Mouse (Mus musculus): ENCODE results near the gene Ppara. TPM values are rescaled to one million over a fixed set of nuclear protein-coding genes. Genes with fewer than 3 reads are reported as not detected.

The Ppara gene
- total RNA-seq, 1 experiment from 2014 or later: 84.9 TPM

DNA sequence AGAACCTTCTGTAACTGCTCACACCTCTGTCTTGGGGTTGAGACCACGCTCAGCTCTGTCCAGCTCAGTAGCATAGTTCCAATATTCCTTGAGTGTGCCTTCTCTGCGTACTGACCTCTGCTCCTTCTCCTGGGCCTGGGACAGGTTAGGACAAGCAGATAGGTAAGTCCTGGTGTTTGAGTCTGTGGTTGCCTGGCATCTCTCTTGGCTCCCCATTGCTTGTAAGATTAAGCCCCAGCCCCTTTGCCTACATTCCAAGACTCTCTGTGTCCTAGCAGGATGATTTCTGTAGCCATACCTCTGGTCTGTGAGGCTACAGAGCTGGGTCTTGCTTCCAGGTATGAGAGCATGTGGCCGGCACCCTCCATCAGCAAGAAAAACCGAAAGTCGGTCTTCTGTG is 6.6 kb upstream of the Ppara start:
- DNase-seq: no peak

GRCm38 (mm10) chr15:85729256-85729655 is 5.5 kb upstream of the Ppara start:
- DNase-seq: no peak

- no peak for DNase-seq
Measured at GRCm38 (mm10) chr15:85730027-85730426, 4.8 kb upstream of the Ppara start.

DNA sequence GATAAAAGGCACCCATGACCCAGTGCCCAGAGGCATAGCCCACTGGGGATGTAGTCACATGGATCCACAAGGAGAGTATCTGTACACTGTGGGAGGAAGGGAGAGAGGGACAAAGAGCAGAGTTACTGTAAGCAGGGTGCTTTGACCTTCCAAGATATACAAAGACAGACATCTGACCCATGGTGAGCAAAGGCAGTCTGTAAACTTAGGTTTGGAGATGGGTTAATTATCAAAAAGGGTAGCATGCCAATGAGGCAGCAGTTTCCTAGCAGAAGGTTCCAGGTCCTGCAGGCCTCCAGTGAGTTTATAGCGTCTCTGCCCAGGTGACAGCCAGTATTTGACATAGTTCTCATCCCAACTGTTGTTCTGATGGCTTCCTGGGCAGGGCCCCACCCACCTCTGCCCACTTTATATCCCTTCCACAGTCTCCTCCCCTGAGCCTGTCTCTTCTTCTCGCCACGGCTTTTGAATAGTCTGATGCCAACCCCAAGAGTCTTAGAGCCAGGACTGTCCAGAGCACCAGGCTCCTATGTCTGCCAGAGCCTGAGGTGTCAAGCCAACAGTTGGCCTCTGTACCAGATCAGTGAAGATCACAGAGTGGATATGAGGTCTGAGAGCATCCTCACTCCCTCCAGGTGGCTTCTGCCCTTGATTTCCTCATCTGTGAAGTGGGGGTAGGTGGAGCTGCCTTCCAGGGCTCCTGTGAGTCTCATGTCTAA is 2.7 kb upstream of the Ppara start:
- no peak for DNase-seq

GRCm38 (mm10) chr15:85732604-85732968 is 2.2 kb upstream of the Ppara start:
- no peak for DNase-seq

GRCm38 (mm10) chr15:85733686-85734085 is 1.1 kb upstream of the Ppara start:
- DNase-seq: no peak

DNA sequence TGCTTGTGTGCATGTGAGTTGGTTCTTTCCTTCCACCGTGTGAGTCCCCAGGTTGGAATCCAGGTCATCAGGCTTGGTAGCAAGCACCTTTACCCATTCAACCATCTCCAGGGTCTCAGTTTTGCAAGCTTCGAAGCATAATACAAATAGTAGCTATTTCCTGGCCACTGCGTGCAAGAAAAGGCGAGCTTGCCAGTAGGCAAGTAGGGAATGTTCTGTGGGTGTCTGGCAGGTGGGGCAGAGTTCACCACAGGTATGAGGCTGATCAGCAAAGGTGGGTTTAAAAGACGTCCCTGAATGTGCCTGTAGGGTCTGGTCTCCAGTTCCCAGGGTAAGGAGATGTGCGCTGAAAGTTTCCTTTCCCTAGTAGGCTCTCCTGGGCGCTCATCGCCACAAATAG is 635 bp upstream of the Ppara start:
- DNase-seq: no peak

- DNase-seq: peak; percentile 99
Measured at GRCm38 (mm10) chr15:85735063-85735835, 466 bp downstream of the Ppara start.

GRCm38 (mm10) chr15:85735836-85736190 is 1.0 kb downstream of the Ppara start:
- no peak for DNase-seq

GRCm38 (mm10) chr15:85736506-85736905 is 1.7 kb downstream of the Ppara start:
- DNase-seq: peak; percentile 48

- DNase-seq: no peak
Measured at GRCm38 (mm10) chr15:85738416-85738815, 3.6 kb downstream of the Ppara start.

GRCm38 (mm10) chr15:85738939-85739338 is 4.2 kb downstream of the Ppara start:
- no peak for DNase-seq

- DNase-seq: no peak
Measured at GRCm38 (mm10) chr15:85742608-85743007, 7.8 kb downstream of the Ppara start.

DNA sequence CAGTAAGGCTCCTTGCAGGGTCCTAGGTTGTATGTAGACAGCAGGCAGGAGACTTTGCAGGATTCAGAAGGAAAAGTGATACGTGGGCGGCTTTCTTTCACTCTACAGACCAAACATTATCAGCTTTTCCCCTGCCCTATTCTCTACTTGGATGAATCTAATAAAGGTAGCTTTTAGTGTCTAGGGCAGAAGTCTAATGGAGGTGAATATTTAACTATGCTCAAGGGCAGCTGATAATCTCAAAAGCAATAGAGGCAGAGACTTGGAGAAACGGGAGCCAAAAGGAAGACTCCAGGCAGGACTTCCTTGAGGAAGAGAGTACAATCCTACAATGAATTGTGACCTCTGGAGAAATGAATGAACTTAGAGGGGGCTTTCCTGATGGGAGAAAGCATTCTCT is 9.2 kb downstream of the Ppara start:
- no peak for DNase-seq

DNA sequence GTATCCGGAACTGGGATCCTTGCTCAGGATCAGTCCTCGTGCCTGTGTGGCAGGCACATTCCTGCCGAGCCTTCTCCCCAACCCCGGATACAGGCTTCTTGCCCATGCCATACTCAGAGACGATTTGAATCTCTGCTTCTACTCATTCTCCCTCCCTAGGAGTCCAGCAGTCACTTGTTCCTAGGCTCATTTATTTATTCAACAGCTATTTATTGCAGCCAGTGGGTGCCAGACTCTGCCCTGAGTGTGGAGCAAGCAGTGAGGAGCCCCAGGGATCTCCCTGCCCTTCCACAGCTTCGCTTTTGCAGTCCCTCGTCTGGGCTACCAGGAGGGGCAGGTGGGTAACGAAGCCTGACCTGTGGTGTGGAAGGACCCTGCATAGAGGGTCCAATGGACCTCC is 11.4 kb downstream of the Ppara start:
- no peak for DNase-seq

DNA sequence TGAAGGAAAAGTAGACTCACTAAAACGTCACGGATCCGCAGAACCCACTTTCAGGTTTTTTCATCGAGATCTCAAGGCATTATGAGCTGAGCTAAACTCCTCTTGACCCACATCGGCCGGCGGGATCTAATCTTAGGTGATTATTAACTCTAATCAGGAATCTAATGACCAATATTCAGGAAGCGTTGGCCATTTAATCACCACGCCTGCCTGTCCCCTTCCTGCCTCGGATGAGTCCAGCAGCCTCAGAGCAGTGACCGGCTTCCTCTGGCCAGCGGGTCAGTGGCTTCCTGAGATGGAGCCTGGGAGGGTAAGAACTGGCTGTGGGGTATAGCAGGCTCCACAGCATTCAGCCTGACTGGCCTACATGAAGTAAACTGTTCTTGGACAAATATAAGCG is 11.9 kb downstream of the Ppara start:
- DNase-seq: no peak

DNA sequence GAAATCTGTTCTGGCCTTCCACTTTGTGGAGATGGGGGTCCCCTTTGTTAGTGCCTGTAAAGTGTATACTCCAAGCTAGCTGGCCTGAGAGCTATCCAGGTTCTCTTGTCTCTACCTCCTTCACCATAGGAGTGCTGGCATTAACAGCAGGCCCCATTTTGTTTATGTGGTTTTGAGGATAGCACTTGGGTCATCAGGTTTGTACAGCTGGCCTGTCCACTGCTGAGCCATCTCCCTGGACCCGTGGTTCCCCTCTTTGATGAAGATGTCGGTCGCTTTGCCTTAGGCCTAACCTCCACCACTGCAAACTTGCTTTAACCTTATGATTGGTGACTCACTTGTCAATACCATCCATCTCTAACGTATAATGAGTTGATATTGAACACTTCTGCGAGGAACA is 13.2 kb downstream of the Ppara start:
- DNase-seq: no peak

DNA sequence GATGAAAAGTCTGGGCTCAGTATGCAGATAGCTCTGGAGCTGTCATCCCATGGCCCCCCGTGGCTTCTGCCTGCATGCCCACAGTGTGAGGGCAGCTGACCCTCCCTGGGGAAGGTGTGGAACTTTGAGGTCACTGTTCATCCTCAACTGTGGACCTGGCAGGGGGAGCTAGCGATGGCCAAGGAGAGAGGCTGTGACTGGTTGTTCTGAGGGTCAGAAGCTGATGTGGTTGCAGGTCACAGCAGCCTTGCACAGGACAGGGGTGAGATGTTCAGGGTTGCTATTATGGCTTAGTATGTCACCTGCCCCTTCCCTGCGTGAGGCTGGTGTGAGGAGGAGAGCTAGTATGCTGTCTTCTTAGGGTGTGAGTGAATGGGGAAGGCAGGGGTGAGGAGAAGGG is 13.7 kb downstream of the Ppara start:
- no peak for DNase-seq

DNA sequence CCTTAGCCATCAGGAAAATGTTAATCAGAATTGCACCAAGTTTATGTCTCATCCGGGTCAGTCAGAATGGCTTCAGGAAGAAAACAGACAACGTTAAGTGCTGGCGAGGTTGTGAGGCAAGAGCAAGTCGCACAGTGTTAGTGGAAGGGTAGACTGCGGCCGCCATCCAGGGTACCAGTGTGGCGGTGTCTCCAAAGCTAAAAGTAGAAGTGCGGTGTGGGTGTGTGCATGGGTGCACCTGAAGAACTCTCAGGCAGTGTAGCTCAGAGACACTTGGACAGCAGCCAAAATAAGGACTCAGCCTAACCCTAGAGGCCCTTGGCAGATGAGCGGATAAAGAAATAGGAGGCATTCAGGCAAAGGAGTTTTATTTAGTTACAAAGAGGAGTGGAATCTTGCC is 14.4 kb downstream of the Ppara start:
- DNase-seq: no peak

GRCm38 (mm10) chr15:85750115-85750514 is 15.3 kb downstream of the Ppara start:
- DNase-seq: no peak

GRCm38 (mm10) chr15:85752655-85753054 is 17.9 kb downstream of the Ppara start:
- DNase-seq: no peak

DNA sequence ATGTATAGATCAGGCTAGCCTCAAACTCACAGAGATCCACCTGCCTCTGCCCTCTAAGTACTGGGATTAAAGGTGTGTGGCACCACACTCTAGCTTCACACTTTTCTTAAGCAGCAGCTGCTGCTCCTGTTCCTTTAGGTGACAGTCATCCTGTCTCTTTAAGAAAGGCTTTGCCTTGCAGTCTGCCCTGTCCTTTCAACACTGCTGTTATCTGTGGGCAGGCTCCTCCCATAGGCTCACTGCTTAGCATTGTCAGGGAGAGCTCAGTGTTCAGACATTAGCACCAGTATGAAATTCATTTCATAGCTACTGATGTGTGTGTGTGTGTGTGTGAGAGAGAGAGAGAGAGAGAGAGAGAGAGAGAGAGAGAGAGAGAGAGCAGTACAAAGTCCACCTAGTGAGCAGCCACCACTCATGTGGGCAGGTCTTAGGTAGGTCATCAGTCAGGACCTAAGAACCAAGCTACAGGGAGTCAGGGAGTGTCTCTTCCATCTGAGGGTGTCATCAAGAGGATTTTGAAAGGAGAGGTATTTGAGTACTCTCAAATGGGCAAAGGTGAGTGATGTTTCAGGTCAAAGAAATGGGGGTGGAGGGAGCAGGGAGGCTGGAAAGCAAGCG is 19.4 kb downstream of the Ppara start:
- DNase-seq: no peak

- DNase-seq: no peak
Measured at GRCm38 (mm10) chr15:85755214-85755613, 20.4 kb downstream of the Ppara start.

DNA sequence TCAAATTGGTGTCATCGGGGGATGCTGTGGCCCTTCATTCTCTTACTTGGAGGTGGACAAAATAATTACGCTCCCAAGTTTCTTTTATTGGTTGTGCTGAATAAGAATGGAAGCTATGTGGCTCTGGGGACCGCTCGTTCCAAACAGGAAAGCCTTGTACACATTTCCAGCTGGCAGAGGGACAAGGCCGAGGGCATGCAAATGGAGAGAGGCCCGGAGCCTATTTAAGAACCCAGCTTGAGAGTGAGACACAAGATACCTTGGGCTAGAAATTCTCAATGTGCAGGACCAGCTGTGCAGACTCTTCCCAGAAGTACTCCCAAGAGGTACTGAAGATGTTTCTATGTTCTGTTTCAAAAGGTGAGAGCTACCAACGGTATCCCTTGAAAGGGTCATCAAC is 21.8 kb downstream of the Ppara start:
- DNase-seq: peak; percentile 76
